Mouse (Mus musculus) left cerebral cortex, postnatal 25 days (tissue): ENCODE measurements around the gene Upk1a. TPM values are rescaled to one million over a fixed set of nuclear protein-coding genes. Genes with fewer than 3 reads are reported as not detected.

Source experiments
- DNase-seq, 2 experiments: peaks; one replicate each; pipeline ENCODE4 v3.0.0; 2022; ENCODE audit warnings: low spot score in 2 of 2, mixed read lengths in 1 of 2
- intact Hi-C: fragments of 180-260 bp; cut with DNase I; formaldehyde crosslinking; loops from one replicate; pipeline ENCODE4 v1.15.1; 2025
- microRNA-seq, 2 experiments: library from miRNA; unstranded; fragments of <30 nt; microRNA quantifications; one replicate each; pipeline ENCODE4 v1.2.0; 2022
- total RNA-seq, 2 experiments: library from RNA; stranded (reverse); gene quantifications; 2 replicates each; pipeline ENCODE4 v1.2.3; 2021

Gene Upk1a
- total RNA-seq, 2 experiments from 2014 or later = 0.23 to 0.50 TPM

GRCm38 (mm10) chr7:30557901-30558514, 54.6 kb downstream of the Upk1a start:
- peak in 1 of 2 experiments; percentile 40 for DNase-seq
- intact Hi-C loops = loop anchor here (2.0 kb wide), 1 partner anchor 113 kb away; the partner anchor contains the start of gene Aplp1

- intact Hi-C loops = no loop called here
- no peak for DNase-seq
Observed at GRCm38 (mm10) chr7:30556894-30557536, 55.6 kb downstream of the Upk1a start.

- intact Hi-C loops = loop anchor here (5.0 kb wide), 1 partner anchor 62 kb away; the partner anchor contains the start of gene Prodh2
- no peak for DNase-seq
Observed at GRCm38 (mm10) chr7:30553810-30554584, 58.6 kb downstream of the Upk1a start.

Small RNA genes within 50 kb of the gene (microRNA-seq; reads per million reads assigned to microRNA genes)
- gene Mir3569 = 0.99 to 2.4 reads per million in 2 experiments

Other genes with a start within 250 kb of the Upk1a start
- 10 to 100 TPM; 28.7 to 29.8 TPM for gene Tyrobp, start 199.1 kb downstream of the Upk1a start, total RNA-seq
- gene Hcst, start 193.0 kb downstream of the Upk1a start, total RNA-seq = 1 to 10 TPM in 1 of 2 experiments, not detected in 1; 1.2 TPM
- gene Nfkbid, start 191.1 kb downstream of the Upk1a start, total RNA-seq = 1 to 10 TPM; 2.6 to 2.7 TPM
- gene Aplp1, start 167.3 kb downstream of the Upk1a start, total RNA-seq = 1,000 to 10,000 TPM; 1,270 to 1,289 TPM
- 10 to 100 TPM; 11.4 to 11.7 TPM for gene Kirrel2, start 155.2 kb downstream of the Upk1a start, total RNA-seq
- gene Nphs1, start 154.5 kb downstream of the Upk1a start, total RNA-seq = 1 to 10 TPM in 1 of 2 experiments, under 1 TPM in 1; 0.78 to 1.5 TPM
- not detected for gene Prodh2, start 119.2 kb downstream of the Upk1a start, total RNA-seq
- 100 to 1,000 TPM; 190 to 213 TPM for gene Arhgap33, start 77.8 kb downstream of the Upk1a start, total RNA-seq
- 1 to 10 TPM; 5.1 to 6.4 TPM for gene Hspb6, start 60.7 kb downstream of the Upk1a start, total RNA-seq
- 1 to 10 TPM; 5.2 to 5.5 TPM for gene Proser3, start 60.5 kb downstream of the Upk1a start, total RNA-seq
- 10 to 100 TPM; 45.5 to 47.8 TPM for gene Lin37, start 53.0 kb downstream of the Upk1a start, total RNA-seq
- gene U2af1l4, start 49.5 kb downstream of the Upk1a start, total RNA-seq = 10 to 100 TPM; 57.2 to 69.2 TPM
- 1 to 10 TPM; 5.7 TPM for gene Gm49396, start 49.5 kb downstream of the Upk1a start, total RNA-seq
- gene Psenen, start 49.2 kb downstream of the Upk1a start, total RNA-seq = 10 to 100 TPM; 82.7 to 90.1 TPM
- 1 to 10 TPM; 2.8 to 3.5 TPM for gene Igflr1, start 47.4 kb downstream of the Upk1a start, total RNA-seq
- 10 to 100 TPM; 46.4 to 50.4 TPM for gene Kmt2b, start 24.1 kb downstream of the Upk1a start, total RNA-seq
- not detected for gene Zbtb32, start 13.9 kb downstream of the Upk1a start, total RNA-seq
- gene Cox6b1, start 13.3 kb upstream of the Upk1a start, total RNA-seq = 100 to 1,000 TPM; 721 to 744 TPM
- gene Etv2, start 23.0 kb upstream of the Upk1a start, total RNA-seq = not detected
- gene Rbm42, start 37.5 kb upstream of the Upk1a start, total RNA-seq = 10 to 100 TPM; 66.8 to 70.8 TPM
- gene Haus5, start 52.1 kb upstream of the Upk1a start, total RNA-seq = 1 to 10 TPM; 3.5 to 6.4 TPM
- gene Pmis2, start 58.8 kb upstream of the Upk1a start, total RNA-seq = not detected
- gene 2200002J24Rik, start 86.1 kb upstream of the Upk1a start, total RNA-seq = not detected
- gene Atp4a, start 99.4 kb upstream of the Upk1a start, total RNA-seq = 1 to 10 TPM in 1 of 2 experiments, under 1 TPM in 1; 0.60 to 1.2 TPM
- 100 to 1,000 TPM; 119 to 130 TPM for gene Tmem147, start 116.7 kb upstream of the Upk1a start, total RNA-seq
- gene Gapdhs, start 130.8 kb upstream of the Upk1a start, total RNA-seq = not detected
- 1 to 10 TPM; 5.7 to 7.0 TPM for gene Sbsn, start 138.6 kb upstream of the Upk1a start, total RNA-seq
- gene Dmkn, start 150.9 kb upstream of the Upk1a start, total RNA-seq = 1 to 10 TPM; 4.0 to 5.0 TPM
- not detected for gene Krtdap, start 175.0 kb upstream of the Upk1a start, total RNA-seq
- not detected for gene Ffar2, start 210.9 kb upstream of the Upk1a start, total RNA-seq
- not detected for gene Ffar3, start 243.3 kb upstream of the Upk1a start, total RNA-seq
- not detected for gene Ffar1, start 248.7 kb upstream of the Upk1a start, total RNA-seq